Mouse (Mus musculus) limb, embryonic 13.5 days (tissue): Measurements from ENCODE around the gene Cdh3. TPM values are rescaled to one million over a fixed set of nuclear protein-coding genes. Genes with fewer than 3 reads are reported as not detected.
"Not testable (repeated sequence)": the region's sequence is repeated elsewhere in the genome, so short reads cannot be mapped to it uniquely, and the experiment has no call there.

Experiments
- ATAC-seq: fragments of 200-750 bp; cut with Nextera tagmentation; 2 replicates; pipeline ENCODE4 v1.8.0; 2017; ENCODE audit warnings: low read depth, moderate number of reproducible peaks, moderate TSS enrichment; ENCODE audit not compliant: low FRiP score
- H3K27ac ChIP-seq: fragments of 300-500 bp; sonication (generic); 2 replicates; pipeline ENCODE4 v1.5.1; 2015; ENCODE audit warnings: inconsistent platforms, mild to moderate bottlenecking, moderate library complexity
- H3K27me3 ChIP-seq: fragments of 300-500 bp; sonication (generic); 2 replicates; pipeline ENCODE4 v1.6.1; 2015; ENCODE audit warnings: mild to moderate bottlenecking, inconsistent platforms
- H3K36me3 ChIP-seq: fragments of 300-500 bp; sonication (generic); 2 replicates; pipeline ENCODE4 v1.6.1; 2015; ENCODE audit warnings: inconsistent platforms, mild to moderate bottlenecking, moderate library complexity
- H3K4me1 ChIP-seq: fragments of 300-500 bp; sonication (generic); 2 replicates; pipeline ENCODE4 v1.6.1; 2015; ENCODE audit warnings: inconsistent platforms
- H3K4me2 ChIP-seq: fragments of 300-500 bp; sonication (generic); replicated peaks from 2 replicates; pipeline ENCODE4 v1.6.1; 2015; ENCODE audit warnings: inconsistent platforms, mild to moderate bottlenecking, moderate library complexity
- H3K4me3 ChIP-seq: fragments of 300-500 bp; sonication (generic); 2 replicates; pipeline ENCODE4 v1.5.1; 2015; ENCODE audit warnings: moderate library complexity, mild to moderate bottlenecking, inconsistent platforms
- H3K9ac ChIP-seq: fragments of 300-500 bp; sonication (generic); 2 replicates; pipeline ENCODE4 v1.6.1; 2015; ENCODE audit warnings: mild to moderate bottlenecking, inconsistent platforms
- H3K9me3 ChIP-seq: fragments of 300-500 bp; sonication (generic); 2 replicates; pipeline ENCODE4 v1.6.1; 2016; ENCODE audit warnings: inconsistent platforms
- WGBS: fragments of 180-500 bp; shearing (Covaris S2); methylation state at CpG from one replicate; pipeline ENCODE4 v1.1.7; 2015; 5-methylcytosine and 5-hydroxymethylcytosine counted together
- polyA plus RNA-seq: library from polyadenylated mRNA; unstranded; fragments of >200 nt; fragmentation: Nextera tagmentation; extraction: Ambion mirVana; gene quantifications from 2 replicates; pipeline ENCODE4 v1.2.1, GENCODE M21; 2015

The Cdh3 gene
- polyA plus RNA-seq, 1 experiment from 2014 or later = 57.5 TPM

DNA sequence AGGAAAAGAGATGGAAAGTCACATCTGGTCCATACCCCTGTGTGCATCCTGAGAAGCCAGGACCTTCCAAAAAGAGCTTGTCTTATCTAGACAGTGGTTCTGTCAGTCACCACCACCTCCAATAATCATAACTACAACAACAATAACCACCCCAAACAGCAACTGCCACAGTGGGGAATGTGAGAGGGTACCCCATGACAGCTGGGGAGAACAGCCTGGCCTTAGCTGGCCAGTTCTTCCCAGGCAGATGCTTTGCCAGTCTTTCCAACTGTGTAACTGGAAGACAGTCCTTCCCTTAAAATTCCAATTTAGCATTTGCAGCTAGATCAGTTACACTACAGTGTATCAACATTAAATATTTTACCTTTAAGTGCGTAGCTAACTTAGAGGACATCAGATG, 40.2 kb downstream of the Cdh3 start:
- H3K9ac ChIP-seq = no peak overlapping the region
- 91% methylated on average over 1 of the region's 1 CpGs for WGBS
- no peak overlapping the region for H3K4me2 ChIP-seq
- no peaks in the 10 kb centered on the region for H3K9me3 ChIP-seq
- H3K4me1 ChIP-seq = peaks cover 11% of the 10 kb centered on the region; the same call in 1 of the 2 replicates
- H3K27me3 ChIP-seq = no peaks in the 10 kb centered on the region
- no peak overlapping the region for H3K27ac ChIP-seq
- no peak overlapping the region for H3K4me3 ChIP-seq
- ATAC-seq = no peak
- H3K36me3 ChIP-seq = peaks cover 86% of the 10 kb centered on the region

DNA sequence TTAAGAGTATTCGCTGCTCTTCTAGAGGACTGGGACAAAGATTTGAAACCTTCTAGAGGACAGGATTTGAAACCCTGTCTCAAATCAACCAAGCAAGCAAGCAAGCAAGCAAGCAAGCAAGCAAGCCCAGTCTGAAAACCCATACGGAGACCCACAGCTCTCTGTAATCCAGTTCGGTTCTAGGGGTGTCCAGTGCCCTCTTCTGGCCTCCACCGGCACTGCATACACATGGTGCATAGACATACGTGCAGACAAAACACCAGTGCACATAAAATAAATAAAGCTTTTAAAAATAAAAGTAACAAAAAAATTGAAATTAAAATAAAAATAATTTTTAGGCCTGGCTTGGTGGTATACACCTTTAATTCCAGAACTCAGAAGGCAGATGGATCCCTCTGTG, 43.3 kb downstream of the Cdh3 start:
- no peak for ATAC-seq
- Histone ChIP-seq H3K9me3 (peaks cover 5% of the 10 kb centered on the region), H3K4me3 (no peak overlapping the region), H3K4me1 (no peaks in the 10 kb centered on the region), H3K27me3 (no peaks in the 10 kb centered on the region), H3K4me2 (no peak overlapping the region), H3K9ac (no peak overlapping the region), H3K27ac (no peak overlapping the region), H3K36me3 (peaks cover 91% of the 10 kb centered on the region)
- WGBS = 99% methylated on average over 5 of the region's 5 CpGs

DNA sequence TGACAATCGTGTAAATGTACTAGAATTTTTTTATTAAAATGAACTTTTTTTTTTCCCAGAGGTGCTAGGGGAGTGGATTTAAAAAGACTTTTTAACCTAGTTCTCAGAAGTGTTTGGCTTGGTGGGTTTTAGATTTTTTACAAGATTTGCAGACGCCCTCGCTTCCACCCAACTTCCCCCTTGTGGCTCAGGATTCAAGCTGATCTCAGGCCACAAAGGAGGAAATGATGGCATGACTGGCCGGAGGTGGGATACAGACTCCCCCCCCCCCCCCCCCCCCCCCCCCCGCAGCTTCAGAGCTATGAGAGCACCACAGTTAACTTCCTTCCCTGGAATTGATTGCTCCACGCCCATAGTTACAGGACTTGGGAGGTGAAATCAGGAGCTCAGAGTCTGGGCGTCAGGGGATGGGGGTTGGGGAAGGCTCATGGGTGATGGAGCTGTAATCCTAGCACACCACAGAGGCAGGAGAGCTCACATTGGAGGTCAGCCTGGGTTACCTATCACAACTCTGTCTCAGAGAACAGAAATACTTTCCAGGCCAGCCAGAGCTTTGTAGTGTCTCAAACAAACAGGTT, 45.5 kb downstream of the Cdh3 start:
- no peak overlapping the region for H3K27ac ChIP-seq
- no peak for ATAC-seq
- no peak overlapping the region for H3K9ac ChIP-seq
- no peaks in the 10 kb centered on the region for H3K27me3 ChIP-seq
- H3K4me2 ChIP-seq = no peak overlapping the region
- WGBS = 60% methylated on average over 6 of the region's 7 CpGs
- H3K4me3 ChIP-seq = no peak overlapping the region
- H3K9me3 ChIP-seq = peaks cover 5% of the 10 kb centered on the region
- H3K4me1 ChIP-seq = peaks cover 2% of the 10 kb centered on the region
- H3K36me3 ChIP-seq = peaks cover 71% of the 10 kb centered on the region

DNA sequence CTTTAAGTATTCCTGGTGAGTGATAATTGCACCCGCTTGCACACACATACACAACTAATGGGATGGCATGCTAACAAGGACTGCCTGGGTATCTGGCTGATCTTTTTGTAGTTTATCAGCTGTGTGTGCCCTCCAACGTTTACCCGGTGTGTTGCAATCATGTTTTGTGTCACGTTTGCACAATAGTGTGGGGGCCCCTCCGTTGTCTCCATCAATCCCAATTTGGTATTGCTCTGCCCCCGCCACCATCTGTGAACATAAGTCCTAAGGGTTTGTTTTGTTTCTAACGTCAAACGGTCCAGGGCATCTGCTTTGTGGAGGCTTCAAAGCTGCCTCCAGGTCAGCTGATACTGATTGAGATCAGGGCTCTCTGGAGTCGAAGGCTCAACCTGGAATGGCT, 49.2 kb downstream of the Cdh3 start:
- no peak overlapping the region for H3K4me2 ChIP-seq
- H3K27ac ChIP-seq = no peak overlapping the region
- peaks cover 6% of the 10 kb centered on the region for H3K4me1 ChIP-seq
- peaks cover 5% of the 10 kb centered on the region for H3K9me3 ChIP-seq
- WGBS = 57% methylated on average over 9 of the region's 9 CpGs
- H3K4me3 ChIP-seq = no peak overlapping the region
- ATAC-seq = no peak
- peaks cover 34% of the 10 kb centered on the region for H3K36me3 ChIP-seq
- H3K27me3 ChIP-seq = no peaks in the 10 kb centered on the region
- H3K9ac ChIP-seq = no peak overlapping the region

DNA sequence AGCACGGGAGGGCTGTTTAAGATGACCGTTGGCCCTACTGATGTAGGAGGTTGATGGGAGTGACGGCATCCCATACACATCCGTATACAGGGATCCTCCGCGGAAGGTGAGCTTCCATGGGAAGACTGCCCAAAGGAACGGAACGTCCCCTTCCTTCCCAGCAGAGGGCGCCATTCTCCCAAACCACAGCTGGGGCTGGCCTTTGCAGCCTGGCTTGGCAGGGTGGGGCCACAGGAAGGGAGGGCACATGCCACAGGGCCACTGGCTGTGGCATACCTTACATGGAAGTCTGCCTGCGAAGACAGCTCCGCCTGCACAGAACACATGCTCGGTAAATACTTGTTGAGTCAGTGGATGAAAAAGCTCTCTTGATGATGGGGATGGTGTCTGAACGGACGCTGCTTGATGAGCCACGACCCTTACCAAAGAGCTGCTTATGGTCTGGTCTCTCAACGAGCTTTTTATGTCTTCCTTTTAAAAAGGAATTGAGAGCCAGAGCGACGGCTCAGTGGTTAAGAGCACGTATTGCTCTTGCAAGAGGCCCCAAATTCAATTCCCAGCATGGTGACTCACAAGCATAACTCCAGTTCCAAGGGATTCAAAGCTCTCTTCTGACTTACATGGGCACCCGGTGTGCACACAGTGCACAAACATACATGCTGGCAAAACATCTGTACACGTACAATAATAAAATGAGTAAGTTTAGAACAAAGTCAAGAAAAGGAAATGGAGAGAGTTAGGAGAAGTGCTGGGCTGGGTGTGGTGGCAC, 50.6 kb downstream of the Cdh3 start:
- H3K9ac ChIP-seq = no peak overlapping the region
- peak overlapping the region; percentile 40 for H3K4me2 ChIP-seq
- peaks cover 24% of the 10 kb centered on the region for H3K36me3 ChIP-seq
- 24% methylated on average over 21 of the region's 21 CpGs for WGBS
- peaks cover 6% of the 10 kb centered on the region for H3K4me1 ChIP-seq
- peaks cover 5% of the 10 kb centered on the region for H3K9me3 ChIP-seq
- no peaks in the 10 kb centered on the region for H3K27me3 ChIP-seq
- H3K27ac ChIP-seq = no peak overlapping the region
- H3K4me3 ChIP-seq = no peak overlapping the region
- peak; percentile 46 for ATAC-seq

DNA sequence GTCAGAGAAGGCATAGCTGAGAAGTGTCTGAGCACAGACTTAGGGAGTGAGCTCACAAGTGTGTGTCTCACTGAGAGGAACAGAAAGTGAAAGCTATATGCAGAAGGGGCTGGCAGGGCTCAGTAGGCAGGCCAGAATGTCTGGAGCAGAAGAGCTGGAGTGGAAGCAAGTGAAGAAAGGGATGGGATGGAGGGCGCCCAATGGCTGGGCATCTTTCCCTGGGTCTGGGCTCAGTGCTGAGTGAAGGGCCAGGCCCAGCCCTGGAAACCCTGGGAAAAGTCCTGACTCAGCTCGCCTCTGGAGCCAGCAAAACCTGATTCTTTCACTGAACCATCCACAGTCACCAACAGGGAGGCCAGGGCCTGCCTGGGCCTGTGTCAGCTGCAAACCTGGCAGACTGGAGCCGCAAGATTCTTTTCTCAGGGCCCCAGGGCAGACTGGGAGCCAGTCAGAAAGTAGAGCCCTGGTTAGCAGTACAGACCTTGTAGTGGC, 53.0 kb downstream of the Cdh3 start:
- Histone ChIP-seq H3K36me3 (no peaks in the 10 kb centered on the region), H3K27me3 (no peaks in the 10 kb centered on the region), H3K4me3 (no peak overlapping the region), H3K9me3 (no peaks in the 10 kb centered on the region), H3K4me2 (no peak overlapping the region), H3K9ac (no peak overlapping the region), H3K4me1 (peaks cover 6% of the 10 kb centered on the region), H3K27ac (no peak overlapping the region; the same call in 1 of the 2 replicates)
- WGBS = 83% methylated on average over 3 of the region's 3 CpGs
- ATAC-seq = no peak

DNA sequence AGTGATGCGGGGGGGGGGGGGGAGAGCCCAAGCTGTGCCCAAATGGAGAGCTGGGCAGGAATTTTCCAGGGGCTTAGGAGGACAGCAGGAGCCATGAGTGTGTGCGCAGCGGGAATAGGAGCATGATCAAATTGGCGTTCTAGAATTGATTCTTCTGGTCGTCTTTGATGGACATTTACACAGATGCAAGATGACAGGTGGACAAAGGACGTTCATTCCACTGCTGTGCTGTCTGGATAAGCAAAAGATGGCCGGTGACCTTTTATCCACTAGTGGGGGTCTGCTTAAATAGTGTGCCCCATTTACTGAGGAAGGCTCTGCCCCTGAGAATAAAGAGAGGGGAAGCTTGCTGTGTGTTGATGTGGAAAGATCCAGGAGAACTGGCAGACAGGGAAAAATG, 58.3 kb downstream of the Cdh3 start:
- no peak for ATAC-seq
- Histone ChIP-seq H3K9me3 (no peaks in the 10 kb centered on the region), H3K4me1 (no peaks in the 10 kb centered on the region), H3K9ac (no peak overlapping the region), H3K36me3 (no peaks in the 10 kb centered on the region), H3K4me2 (no peak overlapping the region), H3K27me3 (no peaks in the 10 kb centered on the region), H3K4me3 (no peak overlapping the region), H3K27ac (no peak overlapping the region)
- 85% methylated on average over 7 of the region's 7 CpGs for WGBS

DNA sequence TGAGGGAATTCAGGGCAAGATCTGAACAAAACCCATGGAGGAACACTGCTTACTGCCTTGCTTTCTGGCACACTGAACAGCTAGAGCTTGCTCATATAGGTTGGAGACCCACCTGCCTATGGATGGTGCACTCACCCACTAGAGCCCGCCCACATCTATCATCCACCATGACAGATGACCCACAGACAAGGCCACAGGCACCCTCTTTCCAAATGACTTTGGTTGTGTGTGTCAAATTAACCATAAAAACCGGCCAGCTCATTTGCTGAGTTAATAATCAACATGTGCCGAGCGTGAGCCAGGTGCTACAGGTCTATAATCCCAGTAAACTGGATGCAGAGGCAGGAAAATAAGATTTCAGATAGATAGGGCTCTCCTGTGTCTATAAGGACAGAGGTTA, 59.7 kb downstream of the Cdh3 start:
- Histone ChIP-seq H3K27ac (no peak overlapping the region), H3K9ac (no peak overlapping the region), H3K4me1 (no peaks in the 10 kb centered on the region), H3K27me3 (no peaks in the 10 kb centered on the region), H3K36me3 (no peaks in the 10 kb centered on the region), H3K9me3 (no peaks in the 10 kb centered on the region), H3K4me2 (no peak overlapping the region), H3K4me3 (no peak overlapping the region)
- 45% methylated on average over 4 of the region's 4 CpGs for WGBS
- ATAC-seq = no peak

DNA sequence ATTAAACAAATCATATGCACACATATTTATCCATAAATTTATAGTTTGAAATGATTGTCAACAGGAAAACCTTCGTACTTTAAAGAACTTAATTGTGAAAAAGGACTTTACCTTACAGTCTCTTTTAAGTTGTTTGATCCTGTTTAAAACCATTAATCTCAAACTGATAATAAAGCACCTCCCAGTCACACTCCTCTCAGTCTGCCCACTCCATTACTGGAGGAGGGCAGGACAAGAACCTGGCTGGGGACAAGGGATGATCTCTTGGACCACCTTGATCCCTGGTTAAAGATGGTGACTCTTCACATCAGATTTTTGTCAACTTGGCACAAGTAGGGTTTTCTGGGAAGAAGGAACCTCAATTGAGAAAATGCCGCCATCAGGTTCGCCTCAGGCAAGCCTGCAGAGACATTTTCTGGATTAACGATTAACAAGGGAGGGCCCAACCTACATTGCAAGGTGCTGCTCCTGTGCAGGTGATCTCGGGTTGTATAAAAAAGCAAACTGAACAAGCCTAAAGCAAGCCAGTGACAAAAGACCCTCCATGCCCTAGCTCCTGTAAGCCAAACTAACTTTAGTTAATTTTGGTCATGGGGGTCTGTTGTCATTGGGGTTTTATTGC, 61.0 kb downstream of the Cdh3 start:
- no peaks in the 10 kb centered on the region for H3K9me3 ChIP-seq
- H3K4me3 ChIP-seq = no peak overlapping the region
- H3K4me2 ChIP-seq = no peak overlapping the region
- H3K36me3 ChIP-seq = no peaks in the 10 kb centered on the region
- H3K27ac ChIP-seq = no peak overlapping the region
- H3K4me1 ChIP-seq = no peaks in the 10 kb centered on the region
- 74% methylated on average over 5 of the region's 5 CpGs for WGBS
- no peak overlapping the region for H3K9ac ChIP-seq
- H3K27me3 ChIP-seq = no peaks in the 10 kb centered on the region
- ATAC-seq = no peak

DNA sequence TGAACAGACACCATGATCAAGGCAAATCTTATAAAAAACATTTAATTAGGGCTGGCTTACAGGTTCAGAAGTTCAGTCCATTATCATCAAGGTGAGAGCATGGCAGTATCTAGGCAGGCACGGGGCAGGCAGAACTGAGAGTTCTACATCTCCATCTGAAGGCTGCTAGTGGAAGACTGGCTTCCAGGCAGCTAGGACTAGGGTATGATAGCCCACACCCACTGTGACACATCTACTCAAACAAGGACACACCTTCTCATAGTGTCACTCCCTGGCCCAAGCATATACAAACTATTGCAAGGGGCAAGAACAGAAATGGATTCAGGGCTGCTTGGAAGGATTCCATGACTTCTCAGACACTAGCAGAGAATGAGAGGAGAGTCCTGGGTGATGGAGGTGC, 61.5 kb downstream of the Cdh3 start:
- not testable (repeated sequence) for H3K9ac ChIP-seq, H3K27me3 ChIP-seq
- WGBS = 55% methylated on average over 1 of the region's 1 CpGs

DNA sequence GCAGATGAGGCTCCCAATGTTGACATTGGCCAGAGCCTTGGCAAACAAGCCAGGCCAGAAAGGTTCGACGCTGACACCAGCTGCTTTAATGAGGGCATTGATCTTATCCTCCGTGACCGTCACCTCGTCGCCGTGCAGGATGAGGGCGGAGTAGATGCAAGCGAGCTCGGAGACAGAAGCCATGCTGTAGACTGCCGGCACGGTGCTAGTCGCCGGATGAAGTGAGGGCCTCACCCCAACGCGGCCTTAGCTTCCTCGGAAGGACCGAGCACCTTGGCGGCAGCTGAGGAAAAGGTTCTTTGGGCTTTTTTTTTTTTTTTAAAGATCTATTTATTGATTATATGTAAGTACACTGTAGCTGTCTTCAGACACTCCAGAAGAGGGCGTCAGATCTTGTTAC, 62.5 kb downstream of the Cdh3 start, which contains the start of gene Gm10073:
Gene Gm10073 (minus strand): TSS at position 294 of the 400 bp plus-strand sequence.
- ATAC-seq, H3K9ac ChIP-seq, H3K9me3 ChIP-seq, H3K27ac ChIP-seq, H3K36me3 ChIP-seq, H3K4me3 ChIP-seq, H3K27me3 ChIP-seq, H3K4me1 ChIP-seq, H3K4me2 ChIP-seq: not testable (repeated sequence)
- 35% methylated on average over 20 of the region's 20 CpGs for WGBS

More for the DNA sequence above, 61.5 kb downstream of the Cdh3 start:
- H3K9me3 ChIP-seq, H3K4me3 ChIP-seq, H3K4me2 ChIP-seq, H3K27ac ChIP-seq, H3K36me3 ChIP-seq, H3K4me1 ChIP-seq, ATAC-seq: not testable (repeated sequence)

DNA sequence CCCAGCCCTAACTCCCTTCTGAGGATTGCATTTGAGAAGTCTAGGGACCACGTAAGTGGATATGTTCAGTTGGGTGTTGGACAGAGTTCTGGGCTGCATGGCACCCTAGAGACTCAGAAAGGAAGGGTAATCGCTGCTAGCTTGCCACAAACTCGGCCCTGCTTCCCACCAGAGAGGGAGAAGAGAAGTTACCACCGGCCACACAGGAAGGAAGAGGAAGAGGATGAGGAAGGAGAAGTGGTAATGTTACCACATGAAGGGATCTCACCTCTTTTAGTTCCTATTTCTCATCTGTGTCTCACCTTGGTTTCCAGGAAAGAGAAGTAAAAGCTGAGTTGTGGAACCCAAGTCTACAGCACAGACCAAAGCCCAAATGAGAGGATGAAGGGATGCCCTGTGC, 63.6 kb downstream of the Cdh3 start:
- H3K27ac ChIP-seq = no peak overlapping the region
- no peak overlapping the region for H3K4me2 ChIP-seq
- H3K9ac ChIP-seq = no peak overlapping the region
- H3K4me3 ChIP-seq = no peak overlapping the region
- H3K27me3 ChIP-seq = no peaks in the 10 kb centered on the region
- ATAC-seq = no peak
- WGBS = 79% methylated on average over 4 of the region's 4 CpGs
- peaks cover 7% of the 10 kb centered on the region; the same call in 1 of the 2 replicates for H3K4me1 ChIP-seq
- no peaks in the 10 kb centered on the region for H3K36me3 ChIP-seq
- no peaks in the 10 kb centered on the region for H3K9me3 ChIP-seq
